Mouse (Mus musculus): ENCODE measurements at regions not wholly inside any gene's neighbourhood (a gene's known extent, or its start where the extent isn't known, plus 50 kb on each side); places are given as distances from the start of the nearest gene placed in this dataset.

GRCm38 (mm10) chr5:118352142-118352541, 107.1 kb downstream of the 2410131K14Rik start:
- H3K36me3 ChIP-seq (ENCODE audit: control insufficient read depth in 1 of 2, insufficient read depth in 2 of 2, low read length in 2 of 2): no peaks in the 10 kb centered on the region
- no peak overlapping the region for H3K9ac ChIP-seq (ENCODE audit: control insufficient read depth, low read depth, low read length, poor library complexity, severe bottlenecking)
- H3K9me3 ChIP-seq (replicated peaks; ENCODE audit: insufficient read depth, low read length): no peaks in the 10 kb centered on the region
- no peak for DNase-seq (ENCODE audit: low read depth, low spot score)
- H3K27me3 ChIP-seq (ENCODE audit: control insufficient read depth in 1 of 2, insufficient read depth in 2 of 2, low read length in 2 of 2): no peaks in the 10 kb centered on the region
- no peak overlapping the region for H3K27ac ChIP-seq (ENCODE audit: control insufficient read depth, low read depth, low read length)
- TF ChIP-seq CTCF (IDR thresholded peaks at IDR 0.05 in 2 of 3, conservative IDR thresholded peaks at IDR 0.05 in 1 of 3; ENCODE audit: control insufficient read depth in 1 of 3, insufficient read depth in 1 of 3, low read depth in 2 of 3, low read length in 3 of 3, poor library complexity in 1 of 3, severe bottlenecking in 1 of 3) (no peak), ELF1 (IDR thresholded peaks at IDR 0.05; ENCODE audit: low read depth, low read length) (no peak), GABPA (IDR thresholded peaks at IDR 0.05; ENCODE audit: low read depth, low read length) (no peak), RAD21 (IDR thresholded peaks at IDR 0.05; ENCODE audit: low read depth, low read length) (no peak), UBTF (IDR thresholded peaks at IDR 0.05; ENCODE audit: borderline replicate concordance, insufficient read depth, low read depth, low read length) (no peak), ZKSCAN1 (IDR thresholded peaks at IDR 0.05; ENCODE audit: low read depth, low read length) (no peak), POLR2AphosphoS5 (IDR thresholded peaks at IDR 0.05; ENCODE audit: borderline replicate concordance, low read depth, low read length) (no peak)
- 0 out of 4 replicates have a peak, but pooled peaks cover 0 to 5% of the 10 kb centered on the region in 2 experiments for H3K4me1 ChIP-seq (ENCODE audit: control insufficient read depth in 1 of 2, insufficient read depth in 2 of 2, low read length in 2 of 2)
- no peaks in the 10 kb centered on the region for H3K79me2 ChIP-seq (ENCODE audit: control insufficient read depth, insufficient read depth, low read length, poor library complexity)
- no peak overlapping the region for H3K4me3 ChIP-seq (ENCODE audit: control insufficient read depth in 1 of 2, insufficient read depth in 1 of 2, low read depth in 2 of 2, low read length in 2 of 2)

GRCm38 (mm10) chr5:118353061-118353460, 108.0 kb downstream of the 2410131K14Rik start:
- no peaks in the 10 kb centered on the region for H3K79me2 ChIP-seq (ENCODE audit: control insufficient read depth, insufficient read depth, low read length, poor library complexity)
- H3K9me3 ChIP-seq (replicated peaks; ENCODE audit: insufficient read depth, low read length): no peaks in the 10 kb centered on the region
- H3K9ac ChIP-seq (ENCODE audit: control insufficient read depth, low read depth, low read length, poor library complexity, severe bottlenecking): no peak overlapping the region
- H3K4me3 ChIP-seq (ENCODE audit: control insufficient read depth in 1 of 2, insufficient read depth in 1 of 2, low read depth in 2 of 2, low read length in 2 of 2): no peak overlapping the region
- H3K4me1 ChIP-seq (ENCODE audit: control insufficient read depth in 1 of 2, insufficient read depth in 2 of 2, low read length in 2 of 2): 0 out of 4 replicates have a peak, but pooled peaks cover 0 to 5% of the 10 kb centered on the region in 2 experiments
- no peak for DNase-seq (ENCODE audit: low read depth, low spot score)
- H3K36me3 ChIP-seq (ENCODE audit: control insufficient read depth in 1 of 2, insufficient read depth in 2 of 2, low read length in 2 of 2): no peaks in the 10 kb centered on the region
- H3K27ac ChIP-seq (ENCODE audit: control insufficient read depth, low read depth, low read length): no peak overlapping the region
- no peaks in the 10 kb centered on the region for H3K27me3 ChIP-seq (ENCODE audit: control insufficient read depth in 1 of 2, insufficient read depth in 2 of 2, low read length in 2 of 2)
- no peak for TF ChIP-seq E2F4 (IDR thresholded peaks at IDR 0.05; ENCODE audit: borderline replicate concordance, low read depth, low read length)
- TF ChIP-seq ZKSCAN1 (IDR thresholded peaks at IDR 0.05; ENCODE audit: low read depth, low read length): no peak
- no peak for TF ChIP-seq RAD21 (IDR thresholded peaks at IDR 0.05; ENCODE audit: low read depth, low read length)
- TF ChIP-seq SIN3A (IDR thresholded peaks at IDR 0.05; ENCODE audit: low read length): no peak
- TF ChIP-seq MYB (IDR thresholded peaks at IDR 0.05; ENCODE audit: low read depth, low read length): no peak
- TF ChIP-seq KAT2A (conservative IDR thresholded peaks at IDR 0.05; ENCODE audit: low read depth, low read length): no peak
- TF ChIP-seq ZMIZ1 (IDR thresholded peaks at IDR 0.05; ENCODE audit: low read depth, low read length): no peak
- TF ChIP-seq TBP (IDR thresholded peaks at IDR 0.05; ENCODE audit: low read depth, low read length): no peak
- TF ChIP-seq POLR2AphosphoS2 (IDR thresholded peaks at IDR 0.05; ENCODE audit: low read length): no peak
- no peak for TF ChIP-seq CHD2 (IDR thresholded peaks at IDR 0.05; ENCODE audit: low read length)
- no peak for TF ChIP-seq GABPA (IDR thresholded peaks at IDR 0.05; ENCODE audit: low read depth, low read length)
- TF ChIP-seq JUND (IDR thresholded peaks at IDR 0.05; ENCODE audit: low read depth, low read length): no peak
- no peak for TF ChIP-seq POLR2A (IDR thresholded peaks at IDR 0.05; ENCODE audit: control insufficient read depth in 1 of 2, insufficient read depth in 1 of 2, low read depth in 1 of 2, low read length in 2 of 2, poor library complexity in 1 of 2)
- no peak for TF ChIP-seq MAZ (IDR thresholded peaks at IDR 0.05; ENCODE audit: low read depth, low read length)
- no peak for TF ChIP-seq MXI1 (IDR thresholded peaks at IDR 0.05; ENCODE audit: low read depth, low read length)
- no peak for TF ChIP-seq BHLHE40 (IDR thresholded peaks at IDR 0.05; ENCODE audit: borderline replicate concordance, low read depth, low read length)
- no peak for TF ChIP-seq ZNF384 (IDR thresholded peaks at IDR 0.05; ENCODE audit: low read depth, low read length)
- no peak for TF ChIP-seq POLR2AphosphoS5 (IDR thresholded peaks at IDR 0.05; ENCODE audit: borderline replicate concordance, low read depth, low read length)
- TF ChIP-seq MYC (IDR thresholded peaks at IDR 0.05; ENCODE audit: low read depth, low read length): no peak
- no peak for TF ChIP-seq CHD1 (IDR thresholded peaks at IDR 0.05; ENCODE audit: low read depth, low read length)
